Mouse (Mus musculus) splenic B cell, adult 2 months (primary cell): ENCODE data around the gene Sap30.
"Not testable (repeated sequence)": the region's sequence is repeated elsewhere in the genome, so short reads cannot be mapped to it uniquely, and the experiment has no call there.

Experiments
- DNase-seq: peaks from one replicate; pipeline ENCODE4 v3.0.0-alpha.2; 2011; ENCODE audit warnings: low read depth, low spot score
- H3K27me3 ChIP-seq: 2 replicates; pipeline ENCODE4 v1.6.1; 2012; ENCODE audit warnings: mild to moderate bottlenecking, low read length, moderate library complexity, mixed read lengths; ENCODE audit not compliant: control insufficient read depth, poor library complexity, insufficient read depth, severe bottlenecking
- H3K36me3 ChIP-seq: 2 replicates; pipeline ENCODE4 v1.6.1; 2012; ENCODE audit warnings: mild to moderate bottlenecking, low read length, moderate library complexity, mixed read lengths; ENCODE audit not compliant: control insufficient read depth, poor library complexity, insufficient read depth, severe bottlenecking

Gene Sap30

GRCm38 (mm10) chr8:57487441-57488155 is at the start of gene Sap30:
Gene Sap30, minus strand, starts transcription at chr8:57487860.
- peak; percentile 98 for DNase-seq
- H3K27me3 ChIP-seq, result no peaks in the 10 kb centered on the region
- no peaks in the 10 kb centered on the region for H3K36me3 ChIP-seq

- no peak for DNase-seq
- no peaks in the 10 kb centered on the region for H3K27me3 ChIP-seq
- peaks cover 2% of the 10 kb centered on the region for H3K36me3 ChIP-seq
Observed at GRCm38 (mm10) chr8:57536167-57536566, 48.5 kb upstream of the Sap30 start.

GRCm38 (mm10) chr8:57534495-57534894 is 46.8 kb upstream of the Sap30 start:
- H3K36me3 ChIP-seq, result peaks cover 2% of the 10 kb centered on the region
- DNase-seq, result no peak
- H3K27me3 ChIP-seq, result no peaks in the 10 kb centered on the region

GRCm38 (mm10) chr8:57533106-57533505 is 45.4 kb upstream of the Sap30 start:
- Histone ChIP-seq H3K27me3 (no peaks in the 10 kb centered on the region), H3K36me3 (peaks cover 2% of the 10 kb centered on the region)
- no peak for DNase-seq

GRCm38 (mm10) chr8:57532223-57532622 is 44.6 kb upstream of the Sap30 start:
- peaks cover 2% of the 10 kb centered on the region for H3K36me3 ChIP-seq
- H3K27me3 ChIP-seq, result no peaks in the 10 kb centered on the region
- no peak for DNase-seq

GRCm38 (mm10) chr8:57530666-57531349 is 43.1 kb upstream of the Sap30 start:
- peak; percentile 88 for DNase-seq
- Histone ChIP-seq H3K36me3 (no peaks in the 10 kb centered on the region; the same call in none of the 2 replicates), H3K27me3 (no peaks in the 10 kb centered on the region)

- DNase-seq, result no peak
- H3K27me3 ChIP-seq, result no peaks in the 10 kb centered on the region
- no peaks in the 10 kb centered on the region; the same call in 1 of the 2 replicates for H3K36me3 ChIP-seq
Observed at GRCm38 (mm10) chr8:57530238-57530637, 42.6 kb upstream of the Sap30 start.

DNA sequence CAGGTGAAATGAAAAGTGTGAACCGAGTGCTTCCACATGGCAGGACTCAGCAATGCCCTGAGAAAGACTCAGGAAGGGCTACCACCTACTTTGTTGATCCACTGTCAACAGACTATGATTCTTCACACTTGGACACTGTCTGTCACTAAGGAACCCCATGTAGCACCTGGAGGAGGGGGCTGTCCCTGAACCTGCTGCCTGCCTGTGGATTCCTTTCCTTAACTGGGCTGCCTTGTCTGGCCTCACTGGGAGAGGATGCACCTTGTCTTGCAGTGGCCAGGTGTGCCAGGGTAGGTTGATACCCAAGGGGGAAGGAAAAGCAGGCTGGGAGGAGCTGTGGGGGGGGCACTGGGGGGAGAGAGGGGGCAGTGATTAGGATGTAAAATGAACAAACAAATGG is 40.4 kb upstream of the Sap30 start:
- DNase-seq, result no peak

DNA sequence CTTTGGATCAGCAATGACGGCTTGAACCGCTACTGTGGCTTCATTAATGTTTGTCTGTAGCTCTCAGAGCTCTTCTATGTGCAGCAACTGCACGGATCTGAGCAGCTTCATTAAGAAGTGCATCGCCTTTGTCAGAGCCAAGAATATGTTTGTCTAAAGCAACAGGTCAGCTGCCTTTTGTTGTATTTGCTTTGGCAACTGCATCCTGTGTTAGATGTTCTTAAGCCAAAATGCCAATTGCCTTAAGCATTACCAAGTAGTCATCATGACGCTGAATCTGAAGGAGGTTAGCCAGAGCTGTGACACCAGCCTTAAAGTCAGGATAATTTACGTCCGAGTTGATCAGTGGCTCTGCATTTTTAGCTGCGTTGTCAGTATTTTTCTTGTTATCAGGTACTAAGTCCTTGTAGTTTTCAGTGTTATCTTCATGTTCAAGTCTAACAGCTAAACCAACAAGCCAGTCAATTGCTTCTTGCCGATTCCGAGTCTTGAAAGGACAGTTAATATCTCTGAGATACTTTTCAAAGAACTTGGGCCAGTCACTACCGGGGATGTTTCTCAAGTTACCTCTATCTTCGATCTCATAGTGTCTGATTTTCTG is 32.6 kb upstream of the Sap30 start:
- H3K36me3 ChIP-seq, result peaks cover 3% of the 10 kb centered on the region; the same call in 1 of the 2 replicates
- no peaks in the 10 kb centered on the region for H3K27me3 ChIP-seq
- DNase-seq, result no peak

More for the DNA sequence above, 40.4 kb upstream of the Sap30 start:
- H3K27me3 ChIP-seq, result no peaks in the 10 kb centered on the region
- no peaks in the 10 kb centered on the region for H3K36me3 ChIP-seq

DNA sequence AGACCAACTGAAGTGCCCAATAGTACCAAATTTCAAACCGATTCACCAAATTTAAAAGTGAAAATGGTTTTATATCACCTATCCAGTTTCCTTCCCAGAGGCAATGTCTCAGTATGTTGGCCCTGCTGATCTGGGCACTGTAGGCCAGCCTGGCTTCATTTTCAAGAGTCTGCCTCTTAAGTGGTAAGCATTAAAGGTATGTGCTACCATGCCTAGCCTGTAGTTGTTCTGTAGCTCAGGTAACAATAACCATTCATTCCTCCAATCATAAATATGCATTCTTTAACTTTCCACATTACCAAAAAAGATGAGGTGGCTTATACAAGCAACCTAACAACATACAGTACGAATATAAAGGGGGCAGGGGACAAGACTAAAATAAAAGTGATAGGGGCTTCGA is 30.1 kb upstream of the Sap30 start:
- H3K27me3 ChIP-seq, result no peaks in the 10 kb centered on the region
- H3K36me3 ChIP-seq, result peaks cover 3% of the 10 kb centered on the region; the same call in 1 of the 2 replicates
- DNase-seq, result no peak

DNA sequence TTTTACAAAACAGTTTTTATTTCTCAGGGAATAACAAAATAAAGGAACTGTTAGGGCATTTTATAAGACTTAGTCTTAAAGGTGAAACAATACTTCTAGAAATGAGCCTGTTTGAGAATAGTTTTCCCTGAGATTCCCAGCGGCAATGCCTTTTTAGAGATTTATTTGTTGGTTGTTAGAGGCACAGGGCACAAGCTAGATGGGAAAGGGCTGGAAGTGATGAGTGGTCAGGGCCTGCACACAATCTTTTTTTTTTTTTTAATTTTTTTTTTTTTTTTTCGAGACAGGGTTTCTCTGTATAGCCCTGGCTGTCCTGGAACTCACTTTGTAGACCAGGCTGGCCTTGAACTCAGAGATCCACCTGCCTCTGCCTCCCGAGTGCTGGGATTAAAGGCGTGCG is 29.0 kb upstream of the Sap30 start:
- DNase-seq, H3K27me3 ChIP-seq, H3K36me3 ChIP-seq: not testable (repeated sequence)

DNA sequence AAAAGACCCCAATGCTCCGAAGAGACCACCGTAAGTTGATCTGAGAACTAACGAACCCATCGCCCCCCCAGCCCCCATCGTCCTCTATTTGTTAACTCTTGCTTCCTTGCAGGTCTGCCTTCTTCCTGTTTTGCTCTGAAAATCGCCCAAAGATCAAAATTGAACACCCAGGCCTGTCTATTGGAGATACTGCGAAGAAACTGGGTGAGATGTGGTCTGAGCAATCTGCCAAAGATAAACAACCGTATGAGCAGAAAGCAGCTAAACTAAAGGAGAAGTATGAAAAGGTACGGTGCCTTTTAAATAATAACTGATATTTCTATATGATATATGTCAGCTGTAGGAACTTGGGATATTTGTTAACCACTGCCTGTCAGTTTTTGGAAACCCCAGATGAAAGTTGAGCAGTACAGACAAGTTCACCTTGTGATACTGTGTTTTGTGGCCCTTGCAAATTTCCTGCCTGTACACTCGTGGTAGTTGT is 25.6 kb upstream of the Sap30 start:
- not testable (repeated sequence) for H3K27me3 ChIP-seq, DNase-seq

GRCm38 (mm10) chr8:57512141-57513056 is 24.7 kb upstream of the Sap30 start:
- 0 out of 2 replicates have a peak, but pooled peaks cover 1% of the 10 kb centered on the region for H3K36me3 ChIP-seq
- H3K27me3 ChIP-seq, result no peaks in the 10 kb centered on the region
- DNase-seq, result peak; percentile 51

More for the DNA sequence above, 25.6 kb upstream of the Sap30 start:
- H3K36me3 ChIP-seq, result not testable (repeated sequence)
